Mouse (Mus musculus) ES-Bruce4 (cell line): ENCODE data around the gene Gm44805. TPM values are rescaled to one million over a fixed set of nuclear protein-coding genes. Genes with fewer than 3 reads are reported as not detected.

Source experiments
- H3K27ac ChIP-seq: 2 replicates; pipeline ENCODE4 v1.5.1; 2012; ENCODE audit warnings: low read length, inconsistent platforms; ENCODE audit not compliant: insufficient read depth
- H3K27me3 ChIP-seq: 2 replicates; pipeline ENCODE4 v1.6.1; 2012; ENCODE audit warnings: mild to moderate bottlenecking, low read length, inconsistent platforms; ENCODE audit not compliant: control insufficient read depth, poor library complexity, insufficient read depth, severe bottlenecking
- H3K36me3 ChIP-seq: 2 replicates; pipeline ENCODE4 v1.6.1; 2012; ENCODE audit warnings: inconsistent platforms, mild to moderate bottlenecking, low read length, moderate library complexity; ENCODE audit not compliant: control insufficient read depth, poor library complexity, insufficient read depth, severe bottlenecking
- H3K4me1 ChIP-seq: one replicate; pipeline ENCODE4 v1.8.1; 2011; ENCODE audit warnings: low read length; ENCODE audit not compliant: control insufficient read depth, insufficient read depth
- H3K4me3 ChIP-seq: 2 replicates; pipeline ENCODE4 v1.5.1; 2011; ENCODE audit warnings: low read depth, mild to moderate bottlenecking, low read length
- H3K9ac ChIP-seq: 2 replicates; pipeline ENCODE4 v1.6.1; 2012; ENCODE audit warnings: low read depth, mild to moderate bottlenecking, inconsistent platforms; ENCODE audit not compliant: poor library complexity, severe bottlenecking
- H3K9me3 ChIP-seq: replicated peaks from 2 replicates; pipeline ENCODE4 v1.6.1; 2012; ENCODE audit warnings: mild to moderate bottlenecking, low read length, inconsistent platforms; ENCODE audit not compliant: control insufficient read depth, poor library complexity, insufficient read depth, severe bottlenecking
- CTCF ChIP-seq: IDR thresholded peaks from one replicate; pipeline ENCODE4 v1.8.1; 2011; ENCODE audit warnings: low read depth, low read length
- EP300 ChIP-seq: IDR thresholded peaks from 2 replicates; pipeline ENCODE4 v1.6.1; 2011; ENCODE audit warnings: low read depth, low read length; ENCODE audit not compliant: insufficient read depth
- POLR2A ChIP-seq: IDR thresholded peaks from one replicate; pipeline ENCODE4 v1.8.1; 2011; ENCODE audit warnings: low read length; ENCODE audit not compliant: insufficient read depth
- polyA plus RNA-seq: library from polyadenylated mRNA; stranded (reverse); fragments of >200 nt; gene quantifications from 2 replicates; pipeline ENCODE4 v1.2.4, GENCODE M21; 2011; ENCODE audit warnings: low read depth; ENCODE audit not compliant: missing spikeins, insufficient read depth, insufficient read length

Gm44805 gene
- polyA plus RNA-seq, 1 experiment = not detected

DNA sequence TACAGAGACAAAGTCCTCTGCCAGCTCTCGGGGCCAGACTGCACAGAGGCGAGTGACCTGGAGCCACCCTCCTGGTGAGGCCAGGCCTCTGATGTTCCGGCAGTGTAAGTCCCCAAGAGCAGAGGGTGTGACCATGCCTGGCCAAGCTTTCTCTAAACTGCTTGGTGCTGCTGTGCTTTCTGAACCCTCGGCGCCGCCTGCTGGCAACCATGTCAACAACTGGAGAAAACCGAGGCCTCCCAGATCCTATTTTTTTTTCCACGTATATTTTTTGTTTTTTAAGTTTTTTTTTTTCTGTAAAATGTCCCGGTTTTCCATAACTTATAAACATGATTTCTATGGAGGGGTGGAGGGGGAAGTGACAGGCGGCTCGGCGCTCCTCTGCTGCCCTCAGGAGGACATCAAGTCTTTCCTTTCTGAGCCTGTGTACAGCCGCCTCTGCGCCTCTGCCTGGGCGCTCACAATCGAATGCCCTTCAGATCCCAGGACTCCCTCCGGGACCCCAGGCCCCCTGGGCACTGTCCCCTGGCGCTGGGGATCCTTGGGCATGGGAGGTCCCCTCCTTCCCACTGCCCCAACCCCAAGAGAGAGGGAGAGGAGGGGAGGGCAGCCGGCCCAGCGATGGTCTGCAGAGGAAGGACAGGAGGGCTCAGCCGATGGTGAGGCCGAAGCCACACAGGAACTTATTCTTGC, 20.0 kb upstream of the Gm44805 start:
- peak overlapping the region; percentile 94 for H3K27ac ChIP-seq
- H3K27me3 ChIP-seq = no peaks in the 10 kb centered on the region
- peaks cover 33% of the 10 kb centered on the region for H3K36me3 ChIP-seq
- peaks cover 6% of the 10 kb centered on the region for H3K4me1 ChIP-seq
- TF ChIP-seq POLR2A (peak; percentile 5), EP300 (peak; percentile 59; the same call in 1 of the 2 replicates), CTCF (peak; percentile 64)
- no peak overlapping the region for H3K4me3 ChIP-seq
- H3K9ac ChIP-seq = 0 out of 2 replicates have a peak overlapping the region, but pooled peaks have one; percentile 6
- no peaks in the 10 kb centered on the region for H3K9me3 ChIP-seq

DNA sequence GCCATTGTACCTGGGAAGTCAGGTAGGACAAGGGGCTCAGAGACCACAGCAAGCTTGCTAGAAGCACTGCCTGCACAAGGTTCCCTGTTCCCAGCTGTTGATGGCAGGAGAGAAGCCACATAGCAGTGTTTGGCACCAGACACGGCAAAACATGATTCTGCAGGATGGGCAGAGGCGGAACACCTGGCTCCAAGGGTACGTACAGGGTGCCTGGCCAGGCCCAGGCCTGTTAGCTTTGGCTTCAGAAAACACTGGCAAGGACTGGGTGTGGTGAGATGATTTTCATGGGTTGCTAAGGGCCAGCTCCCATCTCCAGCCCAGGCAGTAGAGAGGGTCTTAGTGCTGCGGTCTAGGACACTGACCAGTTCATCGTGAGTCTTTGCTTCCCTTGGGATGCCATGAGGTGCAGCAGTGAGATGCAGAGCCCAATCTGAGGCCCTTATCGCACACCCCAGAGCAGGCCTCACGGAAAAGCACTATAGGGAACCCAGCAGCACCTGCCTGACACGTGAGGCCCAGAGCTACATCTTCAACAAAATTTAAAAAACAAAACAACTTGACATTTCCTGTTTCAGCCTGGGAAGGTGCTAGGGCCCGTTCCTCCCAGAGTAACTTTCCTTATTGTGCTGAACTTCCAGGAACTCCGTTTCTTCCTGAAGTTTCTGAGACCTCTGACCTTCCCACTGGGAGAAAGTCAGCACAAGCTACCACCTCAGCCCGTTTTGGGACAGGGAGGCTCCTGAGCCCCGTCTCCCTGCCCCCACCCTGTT, 19.3 kb upstream of the Gm44805 start:
- H3K27ac ChIP-seq = peak overlapping the region; percentile 94
- no peaks in the 10 kb centered on the region for H3K27me3 ChIP-seq
- H3K36me3 ChIP-seq = peaks cover 35% of the 10 kb centered on the region
- no peak for TF ChIP-seq CTCF
- TF ChIP-seq POLR2A = peak; percentile 6
- H3K4me1 ChIP-seq = peaks cover 7% of the 10 kb centered on the region
- no peak overlapping the region for H3K4me3 ChIP-seq
- no peaks in the 10 kb centered on the region for H3K9me3 ChIP-seq
- 0 out of 2 replicates have a peak overlapping the region, but pooled peaks have one; percentile 24 for H3K9ac ChIP-seq

DNA sequence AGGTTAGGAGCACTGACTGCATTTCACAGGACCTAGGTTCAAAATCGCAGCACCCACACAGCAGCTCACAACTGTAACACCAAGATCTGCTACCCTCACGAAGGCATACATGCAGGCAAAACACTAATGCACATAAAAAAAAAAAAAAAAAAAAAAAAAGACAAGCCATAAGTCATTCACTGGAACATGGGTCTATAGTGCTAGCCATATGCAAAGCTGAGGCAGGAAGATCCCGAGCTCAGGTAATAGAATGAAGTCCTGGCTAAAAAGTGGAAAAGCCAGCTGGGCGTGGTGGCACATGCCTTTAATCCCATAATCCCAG, 18.6 kb upstream of the Gm44805 start:
- H3K27ac ChIP-seq = peak overlapping the region; percentile 94
- no peak overlapping the region for H3K4me3 ChIP-seq
- H3K36me3 ChIP-seq = peaks cover 31% of the 10 kb centered on the region

DNA sequence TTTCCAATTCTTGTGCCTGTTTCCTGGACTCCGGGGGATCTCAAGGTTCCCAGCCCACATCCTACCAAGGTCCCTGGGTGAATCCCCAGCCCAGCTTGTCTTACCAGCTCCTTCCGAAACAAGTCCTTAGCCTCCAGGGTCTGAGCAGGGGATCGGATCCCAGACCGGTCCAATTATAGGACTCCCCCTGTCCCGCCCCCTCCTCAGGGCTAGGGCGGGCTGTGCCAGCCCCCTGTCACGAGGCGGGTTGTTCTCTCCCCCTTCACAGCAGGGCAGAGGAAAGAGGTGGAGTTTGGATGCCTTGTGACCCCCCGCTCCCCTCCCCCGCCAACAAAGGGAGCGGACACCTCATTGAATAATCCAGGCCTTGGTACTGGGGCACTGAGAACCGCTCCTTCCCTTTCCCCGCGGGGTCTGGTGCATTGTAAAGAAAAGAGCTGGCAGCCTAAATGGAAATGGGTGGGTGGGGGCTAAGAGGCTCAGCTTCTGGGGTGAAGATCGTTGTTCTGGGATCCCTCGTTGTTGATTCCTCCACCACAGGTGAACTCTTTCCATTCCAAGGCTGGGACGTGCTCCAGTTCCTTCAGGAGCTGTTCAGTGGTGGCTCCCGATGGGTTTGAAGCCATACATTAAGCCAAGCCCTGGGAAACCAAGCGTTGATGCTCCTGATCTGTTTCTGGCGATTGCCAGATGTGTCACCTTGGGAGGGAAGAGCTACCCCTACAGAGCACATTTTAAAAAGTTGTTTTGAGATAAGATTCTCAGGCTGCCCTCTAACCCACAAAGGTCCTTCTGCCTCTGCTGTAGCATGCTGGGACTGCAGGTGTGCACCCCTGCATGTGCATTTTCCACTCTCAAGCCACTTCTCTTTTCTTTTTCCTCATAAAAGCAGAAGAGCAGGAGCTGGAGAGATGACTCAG, 17.9 kb upstream of the Gm44805 start, which contains the start of gene Apoe:
TSS of gene Apoe (minus strand) at position 282 of the 920 bp plus-strand sequence.
- TF ChIP-seq CTCF (no peak), POLR2A (peak; percentile 96), EP300 (peak; percentile 89)
- no peaks in the 10 kb centered on the region for H3K9me3 ChIP-seq
- peaks cover 7% of the 10 kb centered on the region for H3K4me1 ChIP-seq
- no peaks in the 10 kb centered on the region for H3K27me3 ChIP-seq
- H3K27ac ChIP-seq = peak within 1 kb of the TSS; percentile 94
- peaks cover 28% of the 10 kb centered on the region for H3K36me3 ChIP-seq
- peak within 1 kb of the TSS; percentile 96 for H3K4me3 ChIP-seq
- H3K9ac ChIP-seq = peak within 1 kb of the TSS; percentile 79

More for the DNA sequence above, 18.6 kb upstream of the Gm44805 start:
- H3K27me3 ChIP-seq = no peaks in the 10 kb centered on the region
- peaks cover 7% of the 10 kb centered on the region for H3K4me1 ChIP-seq
- no peak for TF ChIP-seq EP300
- H3K9ac ChIP-seq = 0 out of 2 replicates have a peak overlapping the region, but pooled peaks have one; percentile 24
- no peaks in the 10 kb centered on the region for H3K9me3 ChIP-seq

DNA sequence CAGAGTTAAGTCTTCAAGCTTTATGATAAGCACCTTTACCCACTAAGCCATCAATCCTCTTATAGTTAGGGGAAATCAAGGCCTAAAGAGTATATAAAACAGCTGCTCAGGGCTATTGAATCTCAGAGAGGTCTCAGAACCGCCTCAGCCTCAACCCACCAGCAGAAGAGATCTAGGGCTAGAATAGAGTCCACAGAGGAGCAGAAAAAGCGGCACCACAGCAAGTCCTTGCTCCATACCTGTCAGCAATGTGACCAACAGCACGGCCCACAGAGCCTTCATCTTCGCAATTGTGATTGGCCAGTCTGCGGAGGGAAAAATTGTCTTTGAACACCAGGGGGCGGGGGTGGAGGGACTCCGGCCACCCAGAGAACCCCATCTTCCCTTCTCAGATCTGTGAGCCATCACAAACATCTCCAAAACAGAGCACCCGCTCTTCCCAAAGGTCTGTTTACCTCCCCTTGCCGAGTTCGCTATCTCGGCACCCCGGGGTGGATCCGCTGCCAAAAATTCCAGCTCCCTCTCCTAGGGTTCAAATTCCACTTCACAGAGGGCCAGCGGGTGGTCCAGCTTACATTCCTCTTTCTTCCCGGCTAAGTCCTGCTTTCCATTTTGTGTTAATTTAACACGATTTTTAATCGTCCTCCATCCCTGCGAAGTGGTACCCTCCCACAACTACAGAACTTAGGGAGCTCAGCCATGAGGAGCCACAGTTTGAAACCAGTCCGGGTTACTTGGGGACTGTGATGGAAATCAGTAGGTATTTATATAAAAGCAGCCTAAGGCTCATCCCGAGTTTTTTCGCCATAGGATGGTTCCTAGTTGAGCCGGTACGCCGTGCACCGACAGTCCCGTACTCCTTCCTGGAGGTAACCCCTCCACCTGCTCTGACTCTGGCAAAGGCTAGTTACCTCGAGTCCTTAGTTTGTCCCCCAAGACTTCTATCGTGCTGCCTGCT, 17.0 kb upstream of the Gm44805 start:
- no peaks in the 10 kb centered on the region for H3K27me3 ChIP-seq
- H3K36me3 ChIP-seq = peaks cover 28% of the 10 kb centered on the region
- TF ChIP-seq POLR2A (no peak), EP300 (0 out of 2 replicates have a peak, but pooled peaks have one; percentile 16), CTCF (peak; percentile 17)
- H3K4me3 ChIP-seq = peak overlapping the region; percentile 96
- peaks cover 7% of the 10 kb centered on the region for H3K4me1 ChIP-seq
- peak overlapping the region; percentile 77 for H3K27ac ChIP-seq
- H3K9ac ChIP-seq = peak overlapping the region; percentile 79
- no peaks in the 10 kb centered on the region for H3K9me3 ChIP-seq
